Mouse (Mus musculus) megakaryocyte, embryonic 14.5 days (primary cell): Measurements from ENCODE around the gene Ipcef1.

Experiments used
- FLI1 ChIP-seq: IDR thresholded peaks from 2 replicates; pipeline ENCODE4 v1.6.1; 2012; ENCODE audit warnings: low read length, inconsistent platforms, mixed read lengths
- GATA1 ChIP-seq: IDR thresholded peaks from 3 replicates; pipeline ENCODE4 v1.6.1; 2012; ENCODE audit warnings: mixed read lengths, low read length, inconsistent platforms, borderline replicate concordance

GRCm38 (mm10) chr10:7047919-7048291 is 4.4 kb downstream of the Ipcef1 start:
- TF ChIP-seq GATA1 = no peak
- TF ChIP-seq FLI1 = no peak
